Mouse (Mus musculus): ENCODE results near the gene Tuba1a. TPM values are rescaled to one million over a fixed set of nuclear protein-coding genes. Genes with fewer than 3 reads are reported as not detected.

Gene Tuba1a
- polyA plus RNA-seq, 1 experiment from 2014 or later, result 16,831 TPM

Other genes starting within 250 kb of the Tuba1a start
- 2.9 and 4.2 TPM in 2 replicates for gene Ccdc65, start 245.5 kb downstream of the Tuba1a start, polyA plus RNA-seq (2015; fragmentation: Nextera tagmentation; extraction: Ambion mirVana)
- 3.7 and 5.7 TPM in 2 replicates for gene Fkbp11, start 225.5 kb downstream of the Tuba1a start, polyA plus RNA-seq (2015; fragmentation: Nextera tagmentation; extraction: Ambion mirVana)
- 82.6 and 99.9 TPM in 2 replicates for gene Arf3, start 190.5 kb downstream of the Tuba1a start, polyA plus RNA-seq (2015; fragmentation: Nextera tagmentation; extraction: Ambion mirVana)
- gene Wnt10b, start 175.6 kb downstream of the Tuba1a start, polyA plus RNA-seq (2015; fragmentation: Nextera tagmentation; extraction: Ambion mirVana), result not detected in 2 replicates
- gene Wnt1, start 163.8 kb downstream of the Tuba1a start, polyA plus RNA-seq (2015; fragmentation: Nextera tagmentation; extraction: Ambion mirVana), result 0.10 and 0.42 TPM in 2 replicates
- 0.46 and 0.58 TPM in 2 replicates for gene Ddn, start 144.2 kb downstream of the Tuba1a start, polyA plus RNA-seq (2015; fragmentation: Nextera tagmentation; extraction: Ambion mirVana)
- gene Prkag1, start 122.2 kb downstream of the Tuba1a start, polyA plus RNA-seq (2015; fragmentation: Nextera tagmentation; extraction: Ambion mirVana), result 79.5 and 89.2 TPM in 2 replicates
- gene Kmt2d, start 82.5 kb downstream of the Tuba1a start, polyA plus RNA-seq (2015; fragmentation: Nextera tagmentation; extraction: Ambion mirVana), result 11.0 and 12.8 TPM in 2 replicates
- gene Rhebl1, start 59.2 kb downstream of the Tuba1a start, polyA plus RNA-seq (2015; fragmentation: Nextera tagmentation; extraction: Ambion mirVana), result 51.2 and 52.7 TPM in 2 replicates
- 0.65 and 0.66 TPM in 2 replicates for gene Dhh, start 55.2 kb downstream of the Tuba1a start, polyA plus RNA-seq (2015; fragmentation: Nextera tagmentation; extraction: Ambion mirVana)
- gene Lmbr1l, start 35.5 kb downstream of the Tuba1a start, polyA plus RNA-seq (2015; fragmentation: Nextera tagmentation; extraction: Ambion mirVana), result 43.0 and 54.9 TPM in 2 replicates
- gene Tuba1b, start 19.1 kb downstream of the Tuba1a start, polyA plus RNA-seq (2015; fragmentation: Nextera tagmentation; extraction: Ambion mirVana), result 1,178 and 1,185 TPM in 2 replicates
- gene Gm49450, start 152 bp downstream of the Tuba1a start, polyA plus RNA-seq (2015; fragmentation: Nextera tagmentation; extraction: Ambion mirVana), result not detected in 2 replicates
- gene Tuba1c, start 76.2 kb upstream of the Tuba1a start, polyA plus RNA-seq (2015; fragmentation: Nextera tagmentation; extraction: Ambion mirVana), result 42.1 and 48.9 TPM in 2 replicates
- 1.3 and 2.2 TPM in 2 replicates for gene Prph, start 101.5 kb upstream of the Tuba1a start, polyA plus RNA-seq (2015; fragmentation: Nextera tagmentation; extraction: Ambion mirVana)
- 15.9 and 17.3 TPM in 2 replicates for gene Troap, start 120.9 kb upstream of the Tuba1a start, polyA plus RNA-seq (2015; fragmentation: Nextera tagmentation; extraction: Ambion mirVana)
- gene C1ql4, start 134.1 kb upstream of the Tuba1a start, polyA plus RNA-seq (2015; fragmentation: Nextera tagmentation; extraction: Ambion mirVana), result 0.71 TPM in 1 of 2 replicates, not detected in the other
- gene Dnajc22, start 139.5 kb upstream of the Tuba1a start, polyA plus RNA-seq (2015; fragmentation: Nextera tagmentation; extraction: Ambion mirVana), result 0.27 and 0.51 TPM in 2 replicates
- gene Spats2, start 172.2 kb upstream of the Tuba1a start, polyA plus RNA-seq (2015; fragmentation: Nextera tagmentation; extraction: Ambion mirVana), result 39.5 and 44.6 TPM in 2 replicates

Measured in forebrain, embryonic 16.5 days (tissue).